Comparison of ENCODE assay signal across 10 mouse cellular contexts in genomic region chr13:69896536-69896935, GRCm38 (mm10).
A peak's percentile ranks its signal among the peaks of the same experiment; 100 is the strongest.
DNase-seq lines count a peak whose midpoint lies in the region; ATAC-seq lines count a peak whose summit lies in the region.
"Had no signal": no experiment of that assay in that cellular context is flagged by ENCODE, and none has a peak within 500 bp of the region (broad histone marks: within the 10 kb centered on the region; RNA-seq: fewer than 3 reads in every experiment).

No protein-coding gene starts in this region.

- WGBS in hindbrain, embryonic 10.5 days = 26% methylated on average over 5 of the region's 5 CpGs
- WGBS in hindbrain, embryonic 16.5 days = 26% methylated on average over 5 of the region's 5 CpGs
- 30% methylated on average over 5 of the region's 5 CpGs for WGBS in neural tube, embryonic 15.5 days

- no peaks in the 10 kb centered on the region for H3K4me1 ChIP-seq in hindbrain, embryonic 10.5 days (replicated peaks)
- H3K4me1 ChIP-seq in hindbrain, embryonic 16.5 days (ENCODE audit: control insufficient read depth, insufficient read depth, low read depth, low read length) = no peaks in the 10 kb centered on the region
- H3K4me1 ChIP-seq in neural tube, embryonic 15.5 days = peaks cover 3% of the 10 kb centered on the region; the same call in 1 of the 2 replicates
- H3K4me1 ChIP-seq: heart, embryonic 13.5 days had no signal

- no peaks in the 10 kb centered on the region for H3K36me3 ChIP-seq in hindbrain, embryonic 10.5 days
- H3K36me3 ChIP-seq in hindbrain, embryonic 16.5 days (ENCODE audit: control insufficient read depth, insufficient read depth, low read length) = no peaks in the 10 kb centered on the region
- H3K36me3 ChIP-seq in neural tube, embryonic 15.5 days = no peaks in the 10 kb centered on the region
- H3K36me3 ChIP-seq: G1E; heart, embryonic 13.5 days had no signal

- no peak for ATAC-seq in hindbrain, embryonic 16.5 days
- no peak for ATAC-seq in neural tube, embryonic 15.5 days (ENCODE audit: low FRiP score)

- no peaks in the 10 kb centered on the region for H3K9me3 ChIP-seq in hindbrain, embryonic 10.5 days
- H3K9me3 ChIP-seq in hindbrain, embryonic 16.5 days (ENCODE audit: control insufficient read depth, low read length) = no peaks in the 10 kb centered on the region
- no peaks in the 10 kb centered on the region for H3K9me3 ChIP-seq in neural tube, embryonic 15.5 days (replicated peaks)
- H3K9me3 ChIP-seq: heart, embryonic 13.5 days had no signal

- DNase-seq in hindbrain, embryonic 10.5 days (ENCODE audit: low spot score) = peak; percentile 36
- DNase-seq in neural tube, embryonic 10.5 days (ENCODE audit: extremely low spot score, low spot score) = peak; percentile 30
- DNase-seq in embryo, embryonic 11.5 days (ENCODE audit: low read depth, low spot score) = peak; percentile 35
- peak; percentile 73 for DNase-seq in retina, embryonic 14.5 days (ENCODE audit: low spot score)
- no peak for DNase-seq in frontal cortex, postnatal 25 days (ENCODE audit: low spot score in 2 of 2)
- DNase-seq in cerebellum, adult 11-12 months = no peak

- H3K4me2 ChIP-seq in hindbrain, embryonic 16.5 days (ENCODE audit: low read length) = no peak overlapping the region
- no peak overlapping the region for H3K4me2 ChIP-seq in neural tube, embryonic 15.5 days
- H3K4me2 ChIP-seq: heart, embryonic 13.5 days had no signal

- no peak overlapping the region for H3K9ac ChIP-seq in hindbrain, embryonic 16.5 days (ENCODE audit: low read depth, low read length)
- H3K9ac ChIP-seq in neural tube, embryonic 15.5 days (replicated peaks) = no peak overlapping the region
- H3K9ac ChIP-seq: heart, embryonic 13.5 days had no signal

- no peak overlapping the region for H3K27ac ChIP-seq in hindbrain, embryonic 10.5 days
- no peak overlapping the region for H3K27ac ChIP-seq in hindbrain, embryonic 16.5 days (ENCODE audit: low read depth, low read length)
- H3K27ac ChIP-seq in neural tube, embryonic 15.5 days (replicated peaks) = no peak overlapping the region
- H3K27ac ChIP-seq: heart, embryonic 13.5 days had no signal

- no peaks in the 10 kb centered on the region for H3K27me3 ChIP-seq in hindbrain, embryonic 10.5 days (ENCODE audit: insufficient read depth, poor library complexity, severe bottlenecking)
- H3K27me3 ChIP-seq in hindbrain, embryonic 16.5 days (replicated peaks; ENCODE audit: control insufficient read depth, insufficient read depth, low read length) = no peaks in the 10 kb centered on the region
- H3K27me3 ChIP-seq in neural tube, embryonic 15.5 days (replicated peaks) = no peaks in the 10 kb centered on the region
- H3K27me3 ChIP-seq: heart, embryonic 13.5 days had no signal

- H3K4me3 ChIP-seq in hindbrain, embryonic 10.5 days = no peak overlapping the region
- H3K4me3 ChIP-seq in hindbrain, embryonic 16.5 days (ENCODE audit: low read length) = no peak overlapping the region
- no peak overlapping the region for H3K4me3 ChIP-seq in neural tube, embryonic 15.5 days (replicated peaks)
- H3K4me3 ChIP-seq: heart, embryonic 13.5 days had no signal

Comparison
In these comparisons a context has a peak if more than half of its experiments do, and no peak if none do; other contexts are left out.
1. DNase-seq: peak in hindbrain, embryonic 10.5 days (single experiment), neural tube, embryonic 10.5 days (single experiment), embryo, embryonic 11.5 days (single experiment) and retina, embryonic 14.5 days (single experiment); none in frontal cortex, postnatal 25 days (0 of 2) and cerebellum, adult 11-12 months (single experiment).